Mouse (Mus musculus) CH12.LX (cell line): Measurements from ENCODE around the gene H2-DMa. TPM values are rescaled to one million over a fixed set of nuclear protein-coding genes. Genes with fewer than 3 reads are reported as not detected.

Source experiments
- DNase-seq: peaks from one replicate; pipeline ENCODE4 v3.0.0-alpha.2; 2013; ENCODE audit errors: extremely low read depth
- H3K27ac ChIP-seq: 2 replicates; pipeline ENCODE4 v1.5.1; 2012; ENCODE audit warnings: low read depth, mild to moderate bottlenecking, control low read depth, moderate library complexity; ENCODE audit not compliant: insufficient read depth
- H3K27me3 ChIP-seq: replicated peaks from 2 replicates; pipeline ENCODE3; 2012; ENCODE audit warnings: inconsistent platforms
- H3K36me3 ChIP-seq, 2 experiments: replicated peaks in 1 of 2; 2 replicates each; pipeline versions ENCODE3 to v1.6.1; 2012; ENCODE audit warnings: inconsistent platforms in 1 of 2, low read length in 1 of 2, mild to moderate bottlenecking in 1 of 2, mixed read lengths in 1 of 2, moderate library complexity in 1 of 2; ENCODE audit not compliant: control insufficient read depth in 1 of 2, insufficient read depth in 1 of 2
- H3K4me1 ChIP-seq, 2 experiments: 2 replicates each; pipeline ENCODE4 v1.6.1; 2012; ENCODE audit warnings: inconsistent platforms in 1 of 2, moderate library complexity in 1 of 2; ENCODE audit not compliant: insufficient read depth in 2 of 2, control insufficient read depth in 1 of 2
- H3K4me2 ChIP-seq: 2 replicates; pipeline ENCODE4 v1.6.1; 2012; ENCODE audit warnings: low read depth, mild to moderate bottlenecking, control low read depth; ENCODE audit not compliant: poor library complexity, insufficient read depth, severe bottlenecking
- H3K4me3 ChIP-seq, 3 experiments: fragments of 150-350 bp in 1 of 3; sonication (generic) in 1 of 3; replicated peaks in 1 of 3; 2 replicates each; pipeline versions ENCODE3 to v1.5.1; 2011 to 2012; ENCODE audit warnings: low read depth in 2 of 3, low read length in 2 of 3, mild to moderate bottlenecking in 2 of 3, moderate library complexity in 2 of 3, control low read depth in 1 of 3, improper control_type of control experiment in 1 of 3, inconsistent platforms in 1 of 3, mixed read lengths in 1 of 3; ENCODE audit not compliant: poor library complexity in 1 of 3
- H3K79me2 ChIP-seq: replicated peaks from 2 replicates; pipeline ENCODE4 v1.6.1; 2012; ENCODE audit warnings: mild to moderate bottlenecking, moderate library complexity; ENCODE audit not compliant: control insufficient read depth, poor library complexity, insufficient read depth, severe bottlenecking; ENCODE audit errors: extremely low read depth
- H3K9ac ChIP-seq: 2 replicates; pipeline ENCODE4 v1.6.1; 2012; ENCODE audit warnings: low read depth, mild to moderate bottlenecking, control low read depth, moderate library complexity; ENCODE audit not compliant: insufficient read depth
- H3K9me3 ChIP-seq: replicated peaks from 2 replicates; pipeline ENCODE3; 2012; ENCODE audit warnings: low read length, inconsistent platforms, mixed read lengths
- BHLHE40 ChIP-seq: IDR thresholded peaks from 2 replicates; pipeline ENCODE4 v1.6.1; 2011; ENCODE audit warnings: mild to moderate bottlenecking, low read depth, low read length, improper control_type of control experiment
- CHD1 ChIP-seq: IDR thresholded peaks from 2 replicates; pipeline ENCODE4 v1.6.1; 2012; ENCODE audit warnings: low read depth, low read length, improper control_type of control experiment, inconsistent platforms
- CHD2 ChIP-seq: IDR thresholded peaks from 2 replicates; pipeline ENCODE4 v1.6.1; 2011; ENCODE audit warnings: low read length, improper control_type of control experiment
- CTCF ChIP-seq, 2 experiments: IDR thresholded peaks in 1 of 2; conservative IDR thresholded peaks in 1 of 2; 2 replicates each; pipeline ENCODE4 v1.5.1; 2011 to 2012; ENCODE audit warnings: low read depth in 2 of 2, low read length in 2 of 2, improper control_type of control experiment in 1 of 2, inconsistent platforms in 1 of 2, mild to moderate bottlenecking in 1 of 2, moderate library complexity in 1 of 2
- ELF1 ChIP-seq: IDR thresholded peaks from 2 replicates; pipeline ENCODE4 v1.6.1; 2014; ENCODE audit warnings: low read depth, mild to moderate bottlenecking, inconsistent platforms, low read length, improper control_type of control experiment
- EP300 ChIP-seq: IDR thresholded peaks from 2 replicates; pipeline ENCODE4 v1.6.1; 2011; ENCODE audit warnings: low read length, improper control_type of control experiment
- IRF4 ChIP-seq: IDR thresholded peaks from 2 replicates; pipeline ENCODE4 v1.6.1; 2014; ENCODE audit warnings: low read depth, mild to moderate bottlenecking, inconsistent platforms, low read length, improper control_type of control experiment
- JUND ChIP-seq: conservative IDR thresholded peaks from 2 replicates; pipeline ENCODE4 v1.6.1; 2011; ENCODE audit warnings: low read depth, low read length, improper control_type of control experiment
- KAT2A ChIP-seq: IDR thresholded peaks from 2 replicates; pipeline ENCODE4 v1.6.1; 2012; ENCODE audit warnings: low read length, improper control_type of control experiment, inconsistent platforms; ENCODE audit not compliant: insufficient replicate concordance
- MAX ChIP-seq: IDR thresholded peaks from 2 replicates; pipeline ENCODE4 v1.6.1; 2011; ENCODE audit warnings: low read length, improper control_type of control experiment
- NELFE ChIP-seq: IDR thresholded peaks from 2 replicates; pipeline ENCODE4 v1.6.1; 2011; ENCODE audit warnings: low read depth, low read length, improper control_type of control experiment
- NRF1 ChIP-seq: IDR thresholded peaks from 2 replicates; pipeline ENCODE4 v1.6.1; 2014; ENCODE audit warnings: low read depth, mild to moderate bottlenecking, inconsistent platforms, low read length, improper control_type of control experiment, moderate library complexity
- PAX5 ChIP-seq: IDR thresholded peaks from 2 replicates; pipeline ENCODE4 v1.6.1; 2012; ENCODE audit warnings: low read length, inconsistent platforms, mixed read lengths
- POLR2A ChIP-seq: IDR thresholded peaks from 2 replicates; pipeline ENCODE4 v1.6.1; 2011; ENCODE audit warnings: low read depth, mild to moderate bottlenecking, improper control_type of control experiment, low read length
- POLR2AphosphoS2 ChIP-seq: IDR thresholded peaks from 2 replicates; pipeline ENCODE4 v1.6.1; 2011; ENCODE audit warnings: low read depth, low read length, improper control_type of control experiment
- SIN3A ChIP-seq: IDR thresholded peaks from 2 replicates; pipeline ENCODE4 v1.6.1; 2012; ENCODE audit warnings: low read length, improper control_type of control experiment, inconsistent platforms
- SMC3 ChIP-seq: IDR thresholded peaks from 2 replicates; pipeline ENCODE4 v1.6.1; 2011; ENCODE audit warnings: low read depth, low read length, improper control_type of control experiment
- USF2 ChIP-seq: conservative IDR thresholded peaks from 2 replicates; pipeline ENCODE4 v1.6.1; 2011; ENCODE audit warnings: low read depth, low read length, improper control_type of control experiment
- dilution Hi-C: fragments of 300-500 bp; cut with MboI; formaldehyde crosslinking; loops from 2 replicates; pipeline ENCODE4 v1.14.3; 2020; ENCODE audit warnings: low sequenced_read_pairs; ENCODE audit not compliant: extremely low pct_unique_long_range_greater_than_20kb, extremely low pct_ligation_motif_present
- in situ Hi-C: fragments of 300-500 bp; cut with MboI; formaldehyde crosslinking; loops from 3 replicates; pipeline ENCODE4 v1.14.3; 2019; ENCODE audit warnings: low sequenced_read_pairs, low pct_ligation_motif_present, low pct_unique_long_range_greater_than_20kb, mixed read lengths
- polyA plus RNA-seq: library from polyadenylated mRNA; unstranded; fragments of >175 nt; gene quantifications from 2 replicates; pipeline ENCODE4 v1.2.1, GENCODE M21; 2012; ENCODE audit warnings: low read depth; ENCODE audit not compliant: insufficient read length
- total RNA-seq, 2 experiments: library from RNA; depleted of rRNA; stranded (reverse); fragments of 300-350 nt in 1 of 2; fragments of >200 nt in 1 of 2; gene quantifications; 2 replicates each; pipeline ENCODE4 v1.2.3; 2012 to 2014

H2-DMa gene
- total and polyA plus RNA-seq, 3 experiments = 67.7 to 119 (median 112) TPM

DNA sequence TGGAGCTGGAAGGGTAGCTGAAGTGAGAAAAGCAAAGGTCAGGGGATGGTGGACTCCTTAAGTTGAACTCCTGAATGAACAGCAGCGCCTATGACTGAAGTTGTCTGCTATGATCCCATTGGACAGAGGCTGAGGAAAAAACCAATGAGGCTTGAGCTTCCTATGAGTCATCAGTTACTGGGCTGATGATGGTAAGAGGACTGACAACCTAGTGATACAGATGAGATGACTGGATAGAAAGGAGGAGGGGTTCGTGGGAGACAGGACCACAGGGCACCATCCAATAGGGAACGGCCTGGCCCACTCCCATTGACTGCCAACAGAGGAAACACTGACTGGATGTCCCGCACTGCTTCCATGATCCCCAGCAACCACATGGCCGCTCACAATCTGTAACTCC lies 39.7 kb upstream of the H2-DMa start:
- Histone ChIP-seq H3K4me2 (0 out of 2 replicates have a peak overlapping the region, but pooled peaks have one; percentile 5), H3K36me3 (no peaks in the 10 kb centered on the region), H3K9ac (no peak overlapping the region), H3K4me1 (peaks cover 3 to 22% of the 10 kb centered on the region in 2 experiments; a peak in 3 of 4 replicates), H3K9me3 (peaks cover 2% of the 10 kb centered on the region), H3K27me3 (peaks cover 4% of the 10 kb centered on the region), H3K27ac (no peak overlapping the region), H3K4me3 (peak overlapping the region in 2 of 3 experiments; percentile 11 to 23), H3K79me2 (no peaks in the 10 kb centered on the region)
- peak; percentile 81 for DNase-seq
- in situ Hi-C loops = no loop called here
- TF ChIP-seq CTCF (conservative IDR thresholded peaks at IDR 0.05 in 1 of 2, IDR thresholded peaks at IDR 0.05 in 1 of 2; ENCODE audit: low read depth in 2 of 2, low read length in 2 of 2) (no peak), KAT2A (no peak), BHLHE40 (no peak), USF2 (no peak), CHD1 (no peak), MAX (no peak), CHD2 (peak; percentile 97), ELF1 (no peak), SIN3A (no peak)
- TF ChIP-seq, all 38 proteins: peak for 1
- dilution Hi-C loops = no loop called here

DNA sequence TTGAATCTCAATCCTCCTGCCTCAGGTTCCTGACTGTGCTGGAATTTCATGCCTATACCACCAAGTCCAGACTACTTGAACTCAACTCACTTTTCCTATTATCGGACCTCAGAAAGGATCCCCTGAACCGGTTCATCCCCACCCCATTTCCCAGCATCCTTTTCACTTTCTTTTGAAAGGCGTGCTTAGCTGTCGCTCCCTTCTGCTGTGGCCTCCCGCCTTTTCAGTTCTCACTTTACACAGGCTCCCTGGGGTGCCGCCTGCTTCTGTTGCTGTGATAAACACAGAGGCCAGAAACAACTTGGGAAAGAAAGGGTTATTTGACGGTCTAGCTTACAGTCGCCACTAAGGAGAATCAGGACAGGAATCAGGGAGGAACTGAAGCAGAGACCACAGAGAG lies 36.2 kb upstream of the H2-DMa start:
- Histone ChIP-seq H3K4me1 (peaks cover 10 to 24% of the 10 kb centered on the region in 2 experiments), H3K27me3 (no peaks in the 10 kb centered on the region), H3K79me2 (no peaks in the 10 kb centered on the region), H3K9ac (no peak overlapping the region), H3K4me3 (no peak overlapping the region), H3K9me3 (peaks cover 2% of the 10 kb centered on the region), H3K4me2 (no peak overlapping the region), H3K27ac (no peak overlapping the region), H3K36me3 (no peaks in the 10 kb centered on the region)
- DNase-seq = no peak
- in situ Hi-C loops = no loop called here
- TF ChIP-seq SIN3A = no peak
- peak; percentile 62 for TF ChIP-seq MAX
- TF ChIP-seq CHD1 = no peak
- TF ChIP-seq SMC3 = no peak
- TF ChIP-seq POLR2AphosphoS2 = no peak
- TF ChIP-seq, all 38 proteins: peak for 1
- dilution Hi-C loops = no loop called here

DNA sequence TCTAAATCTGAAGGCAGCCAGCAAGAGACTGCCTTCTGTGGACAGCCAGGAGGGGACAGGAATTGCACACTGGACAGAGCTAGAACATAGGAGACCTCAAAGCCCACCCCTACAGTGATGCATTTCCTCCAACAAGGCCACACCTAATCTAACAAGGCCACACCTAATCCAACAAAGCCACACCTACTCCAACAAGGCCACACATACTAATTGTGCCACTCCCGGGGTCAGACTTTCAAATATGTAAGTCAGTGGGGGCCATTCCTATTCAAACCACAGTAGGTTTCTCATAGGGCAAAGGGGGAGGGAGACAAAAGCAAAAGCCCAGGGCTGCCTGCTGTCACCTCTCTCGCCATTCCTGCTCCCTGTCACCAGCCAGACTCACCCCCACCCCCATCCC lies 32.0 kb upstream of the H2-DMa start:
- dilution Hi-C loops = no loop called here
- DNase-seq = no peak
- no peak overlapping the region for H3K9ac ChIP-seq

More for the DNA sequence above, 32.0 kb upstream of the H2-DMa start:
- TF ChIP-seq CTCF (conservative IDR thresholded peaks at IDR 0.05 in 1 of 2, IDR thresholded peaks at IDR 0.05 in 1 of 2; ENCODE audit: low read depth in 2 of 2, low read length in 2 of 2) (no peak), SIN3A (no peak), JUND (no peak), NRF1 (no peak), PAX5 (no peak), POLR2AphosphoS2 (no peak), POLR2A (no peak), EP300 (no peak), NELFE (no peak), IRF4 (no peak)
- H3K4me2 ChIP-seq = no peak overlapping the region
- H3K9me3 ChIP-seq = no peaks in the 10 kb centered on the region
- H3K4me1 ChIP-seq = peaks cover 12 to 24% of the 10 kb centered on the region in 2 experiments
- no peak overlapping the region for H3K27ac ChIP-seq
- no peaks in the 10 kb centered on the region for H3K79me2 ChIP-seq
- H3K4me3 ChIP-seq = no peak overlapping the region
- H3K27me3 ChIP-seq = no peaks in the 10 kb centered on the region
- in situ Hi-C loops = no loop called here
- no peaks in the 10 kb centered on the region for H3K36me3 ChIP-seq
